ENCODE assay signal across 29 mouse cellular contexts in genomic region chr4:45441778-45442177, GRCm38 (mm10). TPM values are rescaled to one million over a fixed set of nuclear protein-coding genes. Genes with fewer than 3 reads are reported as not detected.
DNase-seq lines count a peak whose midpoint lies in the region; ATAC-seq and TF ChIP-seq lines count a peak whose summit lies in the region.
"Had no signal": no experiment of that assay in that cellular context is flagged by ENCODE, and none has a peak within 500 bp of the region (broad histone marks: within the 10 kb centered on the region; RNA-seq: fewer than 3 reads in every experiment).

No protein-coding gene starts in this region.

- no peak overlapping the region for H3K4me2 ChIP-seq in heart, embryonic 15.5 days
- H3K4me2 ChIP-seq: embryonic facial prominence, embryonic 13.5 days; forebrain, embryonic 13.5 days; hindbrain, embryonic 13.5 days; intestine, embryonic 15.5 days had no signal

- TF ChIP-seq POLR2A in heart, adult 2 months (IDR thresholded peaks at IDR 0.05; ENCODE audit: insufficient read depth, low read depth, low read length), result no peak

- no peak for ATAC-seq in heart, embryonic 15.5 days (replicated peaks; ENCODE audit: insufficient number of reproducible peaks, insufficient read depth, low FRiP score, low read depth)
- ATAC-seq: forebrain, embryonic 13.5 days; hindbrain, embryonic 16.5 days; intestine, embryonic 15.5 days; Patski had no signal

- H3K4me3 ChIP-seq in heart, embryonic 10.5 days, result no peak overlapping the region
- H3K4me3 ChIP-seq in heart, embryonic 15.5 days, result no peak overlapping the region
- no peak overlapping the region for H3K4me3 ChIP-seq in heart, adult 2 months
- no peak overlapping the region for H3K4me3 ChIP-seq in C2C12 (ENCODE audit: insufficient read depth, poor library complexity, severe bottlenecking)
- H3K4me3 ChIP-seq: embryonic facial prominence, embryonic 10.5 days; embryonic facial prominence, embryonic 13.5 days; erythroblast, embryonic 14.5 days; forebrain, embryonic 13.5 days; gastrocnemius, adult 2 months; hindbrain, embryonic 13.5 days; intestine, embryonic 15.5 days had no signal

- peak overlapping the region; percentile 1; the same call in 1 of the 2 replicates for H3K27ac ChIP-seq in heart, embryonic 10.5 days
- peak overlapping the region; percentile 17; the same call in 1 of the 2 replicates for H3K27ac ChIP-seq in heart, embryonic 15.5 days
- H3K27ac ChIP-seq in heart, adult 2 months, result no peak overlapping the region
- H3K27ac ChIP-seq: embryonic facial prominence, embryonic 10.5 days; embryonic facial prominence, embryonic 13.5 days; gastrocnemius, adult 2 months; intestine, embryonic 15.5 days had no signal

- no peak for TF ChIP-seq CTCF in heart, adult 2 months (IDR thresholded peaks at IDR 0.05)
- no peak for TF ChIP-seq CTCF in C2C12 (IDR thresholded peaks at IDR 0.05; ENCODE audit: control insufficient read depth, insufficient read depth, insufficient read length)

- 61% methylated on average over 1 of the region's 1 CpGs for WGBS in heart, embryonic 10.5 days
- WGBS in heart, embryonic 15.5 days, result 70% methylated on average over 1 of the region's 1 CpGs
- 52% methylated on average over 1 of the region's 1 CpGs for WGBS in heart, adult 2 months

- TF ChIP-seq EP300 in heart, adult 2 months (IDR thresholded peaks at IDR 0.05; ENCODE audit: insufficient read depth, low read depth, low read length), result no peak

- peaks cover 29% of the 10 kb centered on the region; the same call in 1 of the 2 replicates for H3K36me3 ChIP-seq in heart, embryonic 10.5 days
- H3K36me3 ChIP-seq in heart, embryonic 15.5 days, result 0 out of 2 replicates have a peak, but pooled peaks cover 4% of the 10 kb centered on the region
- no peaks in the 10 kb centered on the region for H3K36me3 ChIP-seq in heart, adult 2 months (ENCODE audit: control insufficient read depth, insufficient read depth, low read length)
- peaks cover 30% of the 10 kb centered on the region for H3K36me3 ChIP-seq in C2C12 (ENCODE audit: control insufficient read depth, insufficient read depth)

- H3K9ac ChIP-seq in heart, embryonic 15.5 days, result no peak overlapping the region
- H3K9ac ChIP-seq in heart, adult 2 months (ENCODE audit: low read depth, low read length), result no peak overlapping the region
- H3K9ac ChIP-seq: embryonic facial prominence, embryonic 13.5 days; forebrain, embryonic 13.5 days; forebrain, postnatal 0 days; hindbrain, embryonic 13.5 days; intestine, embryonic 15.5 days had no signal

- H3K4me1 ChIP-seq in heart, embryonic 10.5 days, result peaks cover 100% of the 10 kb centered on the region
- H3K4me1 ChIP-seq in heart, embryonic 15.5 days (replicated peaks), result peaks cover 86% of the 10 kb centered on the region
- peaks cover 3% of the 10 kb centered on the region for H3K4me1 ChIP-seq in heart, adult 2 months (ENCODE audit: control insufficient read depth, insufficient read depth, low read length)

- DNase-seq in heart, embryonic 10.5 days (ENCODE audit: low spot score), result no peak
- DNase-seq in heart, adult 11 months, result no peak
- DNase-seq in heart, adult 2 months, result no peak
- no peak for DNase-seq in spleen, postnatal 10 days (ENCODE audit: low spot score in 2 of 2)
- DNase-seq in urinary bladder, adult 2 months (ENCODE audit: low spot score), result no peak
- DNase-seq: adrenal gland, postnatal 10 days; cerebellum, adult 11 months; cerebellum, adult 8-10 months; cerebellum, postnatal 10 days; cerebellum, postnatal 36 days; embryo, embryonic 11 days; forebrain, postnatal 0 days; gastrocnemius, adult 2 months; gastrocnemius, postnatal 14 days; heart, adult 18-20 months; heart, postnatal 10 days; heart, postnatal 36 days; kidney, adult 11 months; kidney, adult 8-10 months had no signal

- H3ac ChIP-seq in C2C12 (ENCODE audit: control insufficient read depth, insufficient read length, low read depth), result no peak overlapping the region

- intact Hi-C loops in heart, adult 2 months (cut with DNase I), result no loop called here

- H3K79me3 ChIP-seq in C2C12 (ENCODE audit: low read depth), result no peaks in the 10 kb centered on the region

- H3K27me3 ChIP-seq in heart, embryonic 10.5 days (ENCODE audit: insufficient read depth, poor library complexity, severe bottlenecking), result peaks cover 21% of the 10 kb centered on the region; the same call in 1 of the 2 replicates
- H3K27me3 ChIP-seq in heart, embryonic 15.5 days, result no peaks in the 10 kb centered on the region
- no peaks in the 10 kb centered on the region for H3K27me3 ChIP-seq in heart, adult 2 months (ENCODE audit: control insufficient read depth, insufficient read depth, low read length)
- no peaks in the 10 kb centered on the region for H3K27me3 ChIP-seq in C2C12 (ENCODE audit: control insufficient read depth, insufficient read depth, insufficient read length)
- H3K27me3 ChIP-seq: embryonic facial prominence, embryonic 13.5 days; intestine, embryonic 15.5 days; Patski had no signal

- H3K9me3 ChIP-seq in heart, embryonic 10.5 days, result no peaks in the 10 kb centered on the region
- H3K9me3 ChIP-seq in heart, embryonic 15.5 days (replicated peaks), result no peaks in the 10 kb centered on the region
- H3K9me3 ChIP-seq: embryonic facial prominence, embryonic 10.5 days; embryonic facial prominence, embryonic 13.5 days; forebrain, embryonic 13.5 days; hindbrain, embryonic 13.5 days; intestine, embryonic 15.5 days had no signal

- H3K79me2 ChIP-seq in heart, adult 2 months (replicated peaks; ENCODE audit: control insufficient read depth, insufficient read depth, low read length), result no peaks in the 10 kb centered on the region; the same call in 1 of the 2 replicates
- no peaks in the 10 kb centered on the region for H3K79me2 ChIP-seq in C2C12 (ENCODE audit: control insufficient read depth, insufficient read depth)

TF ChIP-seq in C2C12, 6 proteins besides CTCF, POLR2A, EP300 and RAD21:
- TF ChIP-seq USF1 (IDR thresholded peaks at IDR 0.05; ENCODE audit: low read depth) (peak; percentile 55), MYOD1 (IDR thresholded peaks at IDR 0.05; ENCODE audit: control insufficient read depth, insufficient read length, low read depth) (no peak)

RNA-seq across cellular contexts. Expression of gene Slc25a51, which starts 33.2 kb away (rescaled TPM):
- polyA plus RNA-seq in heart, embryonic 10.5 days (2016; fragmentation: Nextera tagmentation; extraction: Ambion mirVana), result 66.2 and 77.3 TPM in 2 replicates
- polyA plus RNA-seq in heart, embryonic 15.5 days (2015; fragmentation: Nextera tagmentation; extraction: Ambion mirVana), result 71.7 and 74.2 TPM in 2 replicates
- 100 to 1,000 TPM; 103 to 123 TPM for total RNA-seq in heart, adult 2 months (2021)
- polyA plus RNA-seq in heart, adult 2 months (2012; rRNA removed), result 68.9 and 81.6 TPM in 2 replicates
- 42.4 TPM for polyA plus RNA-seq in C2C12 (2012; fragmentation: generic; extraction: Trizol)
- 67.1 and 71.5 TPM in 2 replicates for polyA plus RNA-seq in urinary bladder, adult 2 months (2012; rRNA removed)
